Mouse (Mus musculus) lung, postnatal 0 days (tissue): ENCODE results near the gene Brd7.

Source experiments
- CTCF ChIP-seq: IDR thresholded peaks from 2 replicates; pipeline ENCODE4 v1.5.1; 2016; ENCODE audit warnings: antibody characterized with exemption, mild to moderate bottlenecking
- EP300 ChIP-seq: IDR thresholded peaks from 2 replicates; pipeline ENCODE4 v1.6.1; 2016; ENCODE audit warnings: antibody characterized with exemption, mild to moderate bottlenecking, control low read depth

- TF ChIP-seq CTCF (no peak), EP300 (no peak)
These were observed 41.9 kb downstream of the Brd7 start for GRCm38 (mm10) chr8:88320134-88320533.
